Mouse (Mus musculus) neural tube, embryonic 11.5 days (tissue): ENCODE results near the gene Klf17. TPM values are rescaled to one million over a fixed set of nuclear protein-coding genes. Genes with fewer than 3 reads are reported as not detected.
"Not testable (repeated sequence)": the region's sequence is repeated elsewhere in the genome, so short reads cannot be mapped to it uniquely, and the experiment has no call there.

Experiments
- ATAC-seq: fragments of 200-750 bp; cut with Nextera tagmentation; 2 replicates; pipeline ENCODE4 v1.8.0; 2017; ENCODE audit warnings: moderate number of reproducible peaks, mild to moderate bottlenecking, moderate TSS enrichment, moderate library complexity; ENCODE audit not compliant: insufficient read depth, low FRiP score, low TSS enrichment
- DNase-seq: peaks from one replicate; pipeline ENCODE4 v3.0.0-alpha.2; 2015; ENCODE audit warnings: low spot score
- H3K27ac ChIP-seq: fragments of 300-500 bp; sonication (generic); 2 replicates; pipeline ENCODE4 v1.5.1; 2014; ENCODE audit warnings: low read depth, mild to moderate bottlenecking, low read length
- H3K27me3 ChIP-seq: fragments of 300-500 bp; sonication (generic); 2 replicates; pipeline ENCODE4 v1.6.1; 2014; ENCODE audit warnings: mild to moderate bottlenecking, low read length, mixed read lengths; ENCODE audit not compliant: control insufficient read depth, insufficient read depth
- H3K36me3 ChIP-seq: fragments of 300-500 bp; sonication (generic); 2 replicates; pipeline ENCODE4 v1.6.1; 2014; ENCODE audit warnings: mild to moderate bottlenecking, low read length, moderate library complexity, mixed read lengths; ENCODE audit not compliant: control insufficient read depth, insufficient read depth
- H3K4me1 ChIP-seq: fragments of 300-500 bp; sonication (generic); 2 replicates; pipeline ENCODE4 v1.6.1; 2014; ENCODE audit warnings: low read length, mixed read lengths; ENCODE audit not compliant: control insufficient read depth, insufficient read depth
- H3K4me2 ChIP-seq: fragments of 300-500 bp; sonication (generic); 2 replicates; pipeline ENCODE4 v1.6.1; 2014; ENCODE audit warnings: low read depth, mild to moderate bottlenecking, moderate library complexity
- H3K4me3 ChIP-seq: fragments of 300-500 bp; sonication (generic); 2 replicates; pipeline ENCODE4 v1.5.1; 2014; ENCODE audit warnings: low read depth, low read length
- H3K9ac ChIP-seq: fragments of 300-500 bp; sonication (generic); 2 replicates; pipeline ENCODE4 v1.6.1; 2014; ENCODE audit warnings: mild to moderate bottlenecking, low read length
- H3K9me3 ChIP-seq: fragments of 300-500 bp; sonication (generic); 2 replicates; pipeline ENCODE4 v1.6.1; 2016; ENCODE audit warnings: low read length; ENCODE audit not compliant: control insufficient read depth
- WGBS: fragments of 180-500 bp; shearing (Covaris S2); extraction: QIAGEN DNeasy Blood & Tissue Kit; methylation state at CpG from one replicate; pipeline ENCODE4 v1.1.7; 2014; 5-methylcytosine and 5-hydroxymethylcytosine counted together
- polyA plus RNA-seq: library from polyadenylated mRNA; unstranded; fragments of >200 nt; fragmentation: Nextera tagmentation; extraction: Ambion mirVana; gene quantifications from 2 replicates; pipeline ENCODE4 v1.2.1, GENCODE M21; 2014

Klf17 gene
- polyA plus RNA-seq, 1 experiment from 2014 or later, result not detected

GRCm38 (mm10) chr4:117772960-117773359, 7.5 kb upstream of the Klf17 start:
- no peaks in the 10 kb centered on the region for H3K27me3 ChIP-seq
- DNase-seq, result no peak
- H3K4me3 ChIP-seq, result no peak overlapping the region
- H3K9me3 ChIP-seq, result no peaks in the 10 kb centered on the region
- no peak overlapping the region for H3K9ac ChIP-seq
- H3K36me3 ChIP-seq, result no peaks in the 10 kb centered on the region
- no peaks in the 10 kb centered on the region for H3K4me1 ChIP-seq
- ATAC-seq, result no peak
- no peak overlapping the region for H3K27ac ChIP-seq
- WGBS, result 61% methylated on average over 9 of the region's 9 CpGs
- H3K4me2 ChIP-seq, result no peak overlapping the region

GRCm38 (mm10) chr4:117770935-117771334, 5.5 kb upstream of the Klf17 start:
- ATAC-seq, result no peak
- no peak overlapping the region for H3K4me2 ChIP-seq
- peak; percentile 77 for DNase-seq
- no peak overlapping the region for H3K27ac ChIP-seq
- H3K9ac ChIP-seq, result no peak overlapping the region
- H3K4me3 ChIP-seq, result no peak overlapping the region
- no peaks in the 10 kb centered on the region for H3K4me1 ChIP-seq
- 18% methylated on average over 5 of the region's 5 CpGs for whole genome bisulfite sequencing
- H3K9me3 ChIP-seq, result no peaks in the 10 kb centered on the region
- no peaks in the 10 kb centered on the region for H3K27me3 ChIP-seq
- no peaks in the 10 kb centered on the region for H3K36me3 ChIP-seq

GRCm38 (mm10) chr4:117760151-117760550, 5.3 kb downstream of the Klf17 start:
- H3K4me3 ChIP-seq, result no peak overlapping the region
- ATAC-seq (no peak), DNase-seq (no peak)
- H3K4me2 ChIP-seq, result no peak overlapping the region
- H3K27ac ChIP-seq, result no peak overlapping the region
- no peaks in the 10 kb centered on the region for H3K27me3 ChIP-seq
- H3K36me3 ChIP-seq, result no peaks in the 10 kb centered on the region
- WGBS, result 100% methylated on average over 5 of the region's 5 CpGs
- no peaks in the 10 kb centered on the region for H3K4me1 ChIP-seq
- H3K9me3 ChIP-seq, result no peaks in the 10 kb centered on the region
- no peak overlapping the region for H3K9ac ChIP-seq

- 77% methylated on average over 5 of the region's 5 CpGs for WGBS
- H3K27me3 ChIP-seq, H3K4me1 ChIP-seq, H3K9ac ChIP-seq, H3K27ac ChIP-seq, ATAC-seq, DNase-seq, H3K36me3 ChIP-seq, H3K4me2 ChIP-seq, H3K4me3 ChIP-seq, H3K9me3 ChIP-seq: not testable (repeated sequence)
Measured at GRCm38 (mm10) chr4:117752469-117752868, 13.0 kb downstream of the Klf17 start.

GRCm38 (mm10) chr4:117737559-117737958, 27.9 kb downstream of the Klf17 start:
- H3K4me1 ChIP-seq, result no peaks in the 10 kb centered on the region
- no peaks in the 10 kb centered on the region for H3K9me3 ChIP-seq
- no peak overlapping the region for H3K27ac ChIP-seq
- no peaks in the 10 kb centered on the region for H3K36me3 ChIP-seq
- H3K4me2 ChIP-seq, result no peak overlapping the region
- no peak overlapping the region for H3K4me3 ChIP-seq
- peak; percentile 25 for DNase-seq
- H3K27me3 ChIP-seq, result no peaks in the 10 kb centered on the region
- 43% methylated on average over 8 of the region's 8 CpGs for WGBS
- H3K9ac ChIP-seq, result no peak overlapping the region
- ATAC-seq, result no peak

GRCm38 (mm10) chr4:117731926-117732325, 33.5 kb downstream of the Klf17 start:
- H3K36me3 ChIP-seq, result no peaks in the 10 kb centered on the region
- ATAC-seq (no peak), DNase-seq (no peak)
- no peak overlapping the region for H3K4me3 ChIP-seq
- no peaks in the 10 kb centered on the region for H3K27me3 ChIP-seq
- no peak overlapping the region for H3K27ac ChIP-seq
- WGBS, result 89% methylated on average over 3 of the region's 3 CpGs
- H3K4me2 ChIP-seq, result no peak overlapping the region
- no peaks in the 10 kb centered on the region for H3K9me3 ChIP-seq
- no peaks in the 10 kb centered on the region for H3K4me1 ChIP-seq
- H3K9ac ChIP-seq, result no peak overlapping the region

GRCm38 (mm10) chr4:117724112-117724511, 41.3 kb downstream of the Klf17 start, which contains the start of gene Gm12845:
Gm12845 (plus strand) TSS chr4:117724412.
- H3K4me2 ChIP-seq, result no peak within 1 kb of the TSS
- DNase-seq, result no peak
- no peak within 1 kb of the TSS for H3K27ac ChIP-seq
- no peaks in the 10 kb centered on the region for H3K4me1 ChIP-seq
- H3K4me3 ChIP-seq, result no peak within 1 kb of the TSS
- H3K27me3 ChIP-seq, result no peaks in the 10 kb centered on the region
- 91% methylated on average over 1 of the region's 1 CpGs for WGBS
- no peak within 1 kb of the TSS for H3K9ac ChIP-seq
- H3K36me3 ChIP-seq, result no peaks in the 10 kb centered on the region
- no peaks in the 10 kb centered on the region for H3K9me3 ChIP-seq
- ATAC-seq, result no peak

GRCm38 (mm10) chr4:117713303-117714098, 51.9 kb downstream of the Klf17 start:
- Histone ChIP-seq H3K36me3 (no peaks in the 10 kb centered on the region), H3K9ac (no peak overlapping the region), H3K4me2 (no peak overlapping the region), H3K4me1 (no peaks in the 10 kb centered on the region), H3K4me3 (no peak overlapping the region), H3K27ac (no peak overlapping the region), H3K27me3 (no peaks in the 10 kb centered on the region), H3K9me3 (no peaks in the 10 kb centered on the region)
- no peak for ATAC-seq
- no peak for DNase-seq
- 79% methylated on average over 6 of the region's 6 CpGs for WGBS

GRCm38 (mm10) chr4:117712314-117712713, 53.1 kb downstream of the Klf17 start:
- no peak overlapping the region for H3K9ac ChIP-seq
- H3K27ac ChIP-seq, result no peak overlapping the region
- no peaks in the 10 kb centered on the region for H3K36me3 ChIP-seq
- WGBS, result 81% methylated on average over 3 of the region's 3 CpGs
- no peaks in the 10 kb centered on the region for H3K4me1 ChIP-seq
- DNase-seq (no peak), ATAC-seq (no peak)
- no peaks in the 10 kb centered on the region for H3K9me3 ChIP-seq
- H3K27me3 ChIP-seq, result no peaks in the 10 kb centered on the region
- no peak overlapping the region for H3K4me3 ChIP-seq
- H3K4me2 ChIP-seq, result no peak overlapping the region
